Mouse (Mus musculus): ENCODE measurements at regions not wholly inside any gene's neighbourhood (a gene's known extent, or its start where the extent isn't known, plus 50 kb on each side); places are given as distances from the start of the nearest gene placed in this dataset.

GRCm38 (mm10) chr13:101895161-101895560 lies 127.1 kb upstream of the Pik3r1 start:
- Histone ChIP-seq H3K9me3 (ENCODE audit: control insufficient read depth, low read length) (no peaks in the 10 kb centered on the region), H3K4me2 (replicated peaks; ENCODE audit: low read depth, low read length) (no peak overlapping the region), H3K36me3 (ENCODE audit: control insufficient read depth, insufficient read depth, low read length) (no peaks in the 10 kb centered on the region), H3K9ac (ENCODE audit: low read depth, low read length) (no peak overlapping the region), H3K4me3 (ENCODE audit: low read length) (no peak overlapping the region), H3K4me1 (ENCODE audit: control insufficient read depth, insufficient read depth, low read length) (no peaks in the 10 kb centered on the region), H3K27ac (ENCODE audit: low read depth, low read length) (no peak overlapping the region), H3K27me3 (ENCODE audit: control insufficient read depth, insufficient read depth, low read length) (no peaks in the 10 kb centered on the region)
- ATAC-seq (ENCODE audit: low FRiP score, low TSS enrichment): no peak
- 69% methylated on average over 7 of the region's 7 CpGs for WGBS

- WGBS: 46% methylated on average over 4 of the region's 4 CpGs
- Histone ChIP-seq H3K9me3 (ENCODE audit: control insufficient read depth, low read length) (no peaks in the 10 kb centered on the region), H3K36me3 (ENCODE audit: control insufficient read depth, insufficient read depth, low read length) (no peaks in the 10 kb centered on the region), H3K27ac (ENCODE audit: low read depth, low read length) (no peak overlapping the region), H3K4me2 (replicated peaks; ENCODE audit: low read depth, low read length) (no peak overlapping the region), H3K4me3 (ENCODE audit: low read length) (no peak overlapping the region), H3K27me3 (ENCODE audit: control insufficient read depth, insufficient read depth, low read length) (no peaks in the 10 kb centered on the region), H3K9ac (ENCODE audit: low read depth, low read length) (no peak overlapping the region), H3K4me1 (ENCODE audit: control insufficient read depth, insufficient read depth, low read length) (no peaks in the 10 kb centered on the region)
- no peak for ATAC-seq (ENCODE audit: low FRiP score, low TSS enrichment)
These were observed 127.7 kb upstream of the Pik3r1 start for GRCm38 (mm10) chr13:101895686-101896085.

- Histone ChIP-seq H3K4me1 (ENCODE audit: control insufficient read depth, insufficient read depth, low read length) (no peaks in the 10 kb centered on the region), H3K4me3 (ENCODE audit: low read length) (no peak overlapping the region), H3K27ac (ENCODE audit: low read depth, low read length) (no peak overlapping the region), H3K27me3 (ENCODE audit: control insufficient read depth, insufficient read depth, low read length) (no peaks in the 10 kb centered on the region), H3K4me2 (replicated peaks; ENCODE audit: low read depth, low read length) (no peak overlapping the region), H3K9ac (ENCODE audit: low read depth, low read length) (no peak overlapping the region), H3K36me3 (ENCODE audit: control insufficient read depth, insufficient read depth, low read length) (no peaks in the 10 kb centered on the region), H3K9me3 (ENCODE audit: control insufficient read depth, low read length) (no peaks in the 10 kb centered on the region)
- no peak for ATAC-seq (ENCODE audit: low FRiP score, low TSS enrichment)
- 93% methylated on average over 4 of the region's 4 CpGs for WGBS
These were observed 128.9 kb upstream of the Pik3r1 start for GRCm38 (mm10) chr13:101896946-101897345.

GRCm38 (mm10) chr13:101902213-101902612 lies 134.2 kb upstream of the Pik3r1 start:
- 76% methylated on average over 7 of the region's 7 CpGs for WGBS
- Histone ChIP-seq H3K9me3 (ENCODE audit: control insufficient read depth, low read length) (no peaks in the 10 kb centered on the region), H3K4me1 (ENCODE audit: control insufficient read depth, insufficient read depth, low read length) (no peaks in the 10 kb centered on the region), H3K4me3 (ENCODE audit: low read length) (no peak overlapping the region), H3K27ac (ENCODE audit: low read depth, low read length) (no peak overlapping the region), H3K36me3 (ENCODE audit: control insufficient read depth, insufficient read depth, low read length) (no peaks in the 10 kb centered on the region), H3K9ac (ENCODE audit: low read depth, low read length) (no peak overlapping the region), H3K4me2 (replicated peaks; ENCODE audit: low read depth, low read length) (no peak overlapping the region), H3K27me3 (ENCODE audit: control insufficient read depth, insufficient read depth, low read length) (no peaks in the 10 kb centered on the region)
- ATAC-seq (ENCODE audit: low FRiP score, low TSS enrichment): no peak

GRCm38 (mm10) chr13:101905909-101906676 lies 138.1 kb upstream of the Pik3r1 start:
- H3K27me3 ChIP-seq (ENCODE audit: control insufficient read depth, insufficient read depth, low read length): no peaks in the 10 kb centered on the region
- no peak for ATAC-seq (ENCODE audit: low FRiP score, low TSS enrichment)
- no peaks in the 10 kb centered on the region for H3K4me1 ChIP-seq (ENCODE audit: control insufficient read depth, insufficient read depth, low read length)
- no peaks in the 10 kb centered on the region for H3K36me3 ChIP-seq (ENCODE audit: control insufficient read depth, insufficient read depth, low read length)
- H3K4me3 ChIP-seq (ENCODE audit: low read length): no peak overlapping the region
- H3K9me3 ChIP-seq (ENCODE audit: control insufficient read depth, low read length): no peaks in the 10 kb centered on the region
- H3K27ac ChIP-seq (ENCODE audit: low read depth, low read length): no peak overlapping the region
- no peak overlapping the region for H3K9ac ChIP-seq (ENCODE audit: low read depth, low read length)
- WGBS: 85% methylated on average over 7 of the region's 7 CpGs
- H3K4me2 ChIP-seq (replicated peaks; ENCODE audit: low read depth, low read length): no peak overlapping the region

GRCm38 (mm10) chr13:101909026-101909425 lies 141.0 kb upstream of the Pik3r1 start:
- no peak overlapping the region for H3K9ac ChIP-seq (ENCODE audit: low read depth, low read length)
- H3K36me3 ChIP-seq (ENCODE audit: control insufficient read depth, insufficient read depth, low read length): no peaks in the 10 kb centered on the region
- no peaks in the 10 kb centered on the region for H3K27me3 ChIP-seq (ENCODE audit: control insufficient read depth, insufficient read depth, low read length)
- no peak overlapping the region for H3K4me3 ChIP-seq (ENCODE audit: low read length)
- no peak overlapping the region for H3K27ac ChIP-seq (ENCODE audit: low read depth, low read length)
- no peaks in the 10 kb centered on the region for H3K4me1 ChIP-seq (ENCODE audit: control insufficient read depth, insufficient read depth, low read length)
- H3K4me2 ChIP-seq (replicated peaks; ENCODE audit: low read depth, low read length): no peak overlapping the region
- no peaks in the 10 kb centered on the region for H3K9me3 ChIP-seq (ENCODE audit: control insufficient read depth, low read length)
- ATAC-seq (ENCODE audit: low FRiP score, low TSS enrichment): no peak
- 55% methylated on average over 5 of the region's 5 CpGs for WGBS

GRCm38 (mm10) chr13:101910687-101911086 lies 142.7 kb upstream of the Pik3r1 start:
- H3K27me3 ChIP-seq (ENCODE audit: control insufficient read depth, insufficient read depth, low read length): no peaks in the 10 kb centered on the region
- whole genome bisulfite sequencing: 97% methylated on average over 5 of the region's 5 CpGs
- no peak overlapping the region for H3K9ac ChIP-seq (ENCODE audit: low read depth, low read length)
- H3K27ac ChIP-seq (ENCODE audit: low read depth, low read length): no peak overlapping the region
- no peaks in the 10 kb centered on the region for H3K9me3 ChIP-seq (ENCODE audit: control insufficient read depth, low read length)
- H3K36me3 ChIP-seq (ENCODE audit: control insufficient read depth, insufficient read depth, low read length): no peaks in the 10 kb centered on the region
- H3K4me3 ChIP-seq (ENCODE audit: low read length): no peak overlapping the region
- H3K4me2 ChIP-seq (replicated peaks; ENCODE audit: low read depth, low read length): no peak overlapping the region
- no peak for ATAC-seq (ENCODE audit: low FRiP score, low TSS enrichment)
- H3K4me1 ChIP-seq (ENCODE audit: control insufficient read depth, insufficient read depth, low read length): no peaks in the 10 kb centered on the region

GRCm38 (mm10) chr13:101914132-101914531 lies 146.1 kb upstream of the Pik3r1 start:
- Histone ChIP-seq H3K36me3 (ENCODE audit: control insufficient read depth, insufficient read depth, low read length) (no peaks in the 10 kb centered on the region), H3K27me3 (ENCODE audit: control insufficient read depth, insufficient read depth, low read length) (no peaks in the 10 kb centered on the region), H3K27ac (ENCODE audit: low read depth, low read length) (no peak overlapping the region), H3K4me2 (replicated peaks; ENCODE audit: low read depth, low read length) (no peak overlapping the region), H3K9ac (ENCODE audit: low read depth, low read length) (no peak overlapping the region), H3K4me3 (ENCODE audit: low read length) (no peak overlapping the region), H3K9me3 (ENCODE audit: control insufficient read depth, low read length) (no peaks in the 10 kb centered on the region), H3K4me1 (ENCODE audit: control insufficient read depth, insufficient read depth, low read length) (no peaks in the 10 kb centered on the region)
- 93% methylated on average over 4 of the region's 4 CpGs for WGBS
- no peak for ATAC-seq (ENCODE audit: low FRiP score, low TSS enrichment)

- Histone ChIP-seq H3K9ac (ENCODE audit: low read depth, low read length) (no peak overlapping the region), H3K9me3 (ENCODE audit: control insufficient read depth, low read length) (no peaks in the 10 kb centered on the region), H3K4me1 (ENCODE audit: control insufficient read depth, insufficient read depth, low read length) (no peaks in the 10 kb centered on the region), H3K27ac (ENCODE audit: low read depth, low read length) (no peak overlapping the region), H3K27me3 (ENCODE audit: control insufficient read depth, insufficient read depth, low read length) (no peaks in the 10 kb centered on the region), H3K4me2 (replicated peaks; ENCODE audit: low read depth, low read length) (no peak overlapping the region), H3K36me3 (ENCODE audit: control insufficient read depth, insufficient read depth, low read length) (no peaks in the 10 kb centered on the region), H3K4me3 (ENCODE audit: low read length) (no peak overlapping the region)
- WGBS: 58% methylated on average over 5 of the region's 5 CpGs
- no peak for ATAC-seq (ENCODE audit: low FRiP score, low TSS enrichment)
These were observed 146.9 kb upstream of the Pik3r1 start for GRCm38 (mm10) chr13:101914691-101915541.
